In genomic region chr8:86651416-86651815, GRCm38 (mm10) we compare ENCODE assay signal across 11 mouse cellular contexts. TPM values are rescaled to one million over a fixed set of nuclear protein-coding genes. Genes with fewer than 3 reads are reported as not detected.
DNase-seq lines count a peak whose midpoint lies in the region; ATAC-seq and TF ChIP-seq lines count a peak whose summit lies in the region.
"Had no signal": no experiment of that assay in that cellular context is flagged by ENCODE, and none has a peak within 500 bp of the region (broad histone marks: within the 10 kb centered on the region; RNA-seq: fewer than 3 reads in every experiment).

No protein-coding gene starts in this region.

- no peak overlapping the region for H3K4me2 ChIP-seq in midbrain, postnatal 0 days (ENCODE audit: low read depth, low read length, poor library complexity, severe bottlenecking)
- H3K4me2 ChIP-seq: heart, embryonic 15.5 days; limb, embryonic 15.5 days had no signal

- no peaks in the 10 kb centered on the region for H3K9me3 ChIP-seq in midbrain, postnatal 0 days (ENCODE audit: low read length)
- H3K9me3 ChIP-seq: heart, embryonic 15.5 days; limb, embryonic 15.5 days had no signal

- H3K36me3 ChIP-seq in midbrain, postnatal 0 days (ENCODE audit: insufficient read depth, low read length): peaks cover 11% of the 10 kb centered on the region

- no peak overlapping the region for H3K9ac ChIP-seq in midbrain, postnatal 0 days (replicated peaks; ENCODE audit: low read length, poor library complexity, severe bottlenecking)
- H3K9ac ChIP-seq: heart, embryonic 15.5 days; limb, embryonic 15.5 days had no signal

- no peak overlapping the region for H3K27ac ChIP-seq in midbrain, postnatal 0 days (ENCODE audit: low read depth, low read length)
- H3K27ac ChIP-seq: heart, embryonic 15.5 days; limb, embryonic 15.5 days had no signal

- H3K27me3 ChIP-seq in midbrain, postnatal 0 days (ENCODE audit: insufficient read depth, low read length): no peaks in the 10 kb centered on the region
- H3K27me3 ChIP-seq: heart, embryonic 15.5 days; limb, embryonic 15.5 days had no signal

- ATAC-seq in midbrain, postnatal 0 days (ENCODE audit: low FRiP score): no peak

- peak; percentile 20 for DNase-seq in retina, adult 2 months (ENCODE audit: low read depth, low spot score)
- no peak for DNase-seq in retina, embryonic 14.5 days (ENCODE audit: low spot score)
- peak; percentile 28 to 60 for DNase-seq in frontal cortex, postnatal 14 days (ENCODE audit: low spot score in 2 of 2)
- peak; percentile 25 to 87 for DNase-seq in left cerebral cortex, adult 8-10 months (ENCODE audit: low spot score in 2 of 2)
- DNase-seq in midbrain, postnatal 0 days (ENCODE audit: low spot score): no peak
- DNase-seq in kidney, adult 9 months: no peak
- no peak for DNase-seq in heart, postnatal 14 days
- DNase-seq: kidney, adult 8-10 months; thymus, postnatal 14 days had no signal

- intact Hi-C loops in heart, postnatal 14 days (cut with DNase I): no loop called here

- 87% methylated on average over 5 of the region's 5 CpGs for WGBS in midbrain, postnatal 0 days

- H3K4me1 ChIP-seq in midbrain, postnatal 0 days (ENCODE audit: insufficient read depth, low read length): no peaks in the 10 kb centered on the region
- H3K4me1 ChIP-seq: heart, embryonic 15.5 days; limb, embryonic 15.5 days had no signal

- no peak for TF ChIP-seq CTCF in midbrain, postnatal 0 days (IDR thresholded peaks at IDR 0.05)

- no peak overlapping the region for H3K4me3 ChIP-seq in midbrain, postnatal 0 days (ENCODE audit: low read depth, low read length)
- H3K4me3 ChIP-seq: heart, embryonic 15.5 days; limb, embryonic 15.5 days had no signal

RNA-seq across cellular contexts. Expression of gene Lonp2, which starts 27.6 kb away (rescaled TPM):
- total RNA-seq in left cerebral cortex, adult 8-10 months (2022): 10 to 100 TPM; 68.3 to 80.2 (median 71.0) TPM
- 51.2 and 55.2 TPM in 2 replicates for total RNA-seq in midbrain, postnatal 0 days (2014; rRNA removed)
- 62.5 TPM in 2 replicates for polyA plus RNA-seq in midbrain, postnatal 0 days (2015; fragmentation: Nextera tagmentation; extraction: Ambion mirVana)
- total RNA-seq in heart, postnatal 14 days (2021): 10 to 100 TPM; 60.2 to 62.4 TPM

Comparison
In these comparisons a context has a peak if more than half of its experiments do, and no peak if none do; other contexts are left out.
1. DNase-seq: peak in retina, adult 2 months (single experiment), frontal cortex, postnatal 14 days (2 of 2) and left cerebral cortex, adult 8-10 months (2 of 2); none in retina, embryonic 14.5 days (single experiment), midbrain, postnatal 0 days (single experiment), kidney, adult 9 months (single experiment) and heart, postnatal 14 days (0 of 2).